Mouse (Mus musculus) spleen, postnatal 36 days (tissue): ENCODE measurements around the gene Prkg1.

Experiments
- DNase-seq, 2 experiments: peaks; one replicate each; pipeline ENCODE4 v3.0.0; 2022; ENCODE audit warnings: low spot score in 2 of 2, mixed read lengths in 1 of 2

Prkg1 gene

GRCm38 (mm10) chr19:31746635-31747034, 18.2 kb downstream of the Prkg1 start:
- DNase-seq: no peak

- DNase-seq: no peak
Observed at GRCm38 (mm10) chr19:31743241-31744045, 21.4 kb downstream of the Prkg1 start.

GRCm38 (mm10) chr19:31714900-31715299, 49.9 kb downstream of the Prkg1 start:
- no peak for DNase-seq

DNA sequence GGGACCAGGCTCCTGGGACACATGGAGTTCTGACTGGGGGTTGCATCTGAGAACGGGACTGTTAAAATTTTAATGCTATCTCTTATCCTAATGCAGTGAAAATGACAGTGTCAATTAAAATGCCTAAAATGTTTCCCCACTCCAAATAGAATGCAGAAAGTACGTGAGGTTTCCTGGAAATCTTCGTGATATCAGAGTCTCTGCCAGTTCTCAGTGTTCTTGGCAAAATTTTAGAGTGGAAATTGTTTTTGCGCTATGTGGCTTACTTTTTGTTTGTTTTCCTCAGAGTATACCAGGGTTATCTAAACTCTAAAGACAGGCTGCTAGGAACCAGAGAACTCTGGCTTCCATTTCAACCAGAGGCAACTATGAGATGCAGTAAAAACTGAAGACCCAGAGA, 50.4 kb downstream of the Prkg1 start:
- DNase-seq: no peak

GRCm38 (mm10) chr19:31713321-31713720, 51.5 kb downstream of the Prkg1 start:
- no peak for DNase-seq

GRCm38 (mm10) chr19:31710336-31710735, 54.5 kb downstream of the Prkg1 start:
- DNase-seq: no peak

- DNase-seq: no peak
Observed at GRCm38 (mm10) chr19:31703991-31704390, 60.8 kb downstream of the Prkg1 start.

- no peak for DNase-seq
Observed at GRCm38 (mm10) chr19:31698916-31699315, 65.9 kb downstream of the Prkg1 start.

DNA sequence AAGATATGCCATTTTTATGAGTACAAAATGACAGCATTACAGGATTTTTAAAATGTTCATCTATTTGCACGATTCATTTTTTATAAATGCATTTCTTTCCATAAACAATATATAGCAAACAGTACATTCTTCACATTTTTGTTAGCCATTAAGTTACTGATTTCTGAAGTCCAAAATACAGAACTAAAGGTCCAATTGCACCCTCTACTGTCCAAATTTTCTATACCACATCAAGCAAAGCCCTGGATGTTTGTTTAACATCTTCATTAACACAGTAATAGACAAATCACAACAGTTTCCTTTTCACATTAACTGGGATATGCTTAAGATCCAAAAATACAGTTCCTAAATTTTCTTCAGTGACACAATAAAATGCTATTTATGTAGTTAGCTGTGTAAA, 84.0 kb downstream of the Prkg1 start:
- DNase-seq: no peak

GRCm38 (mm10) chr19:31678324-31678723, 86.5 kb downstream of the Prkg1 start:
- DNase-seq: no peak

DNA sequence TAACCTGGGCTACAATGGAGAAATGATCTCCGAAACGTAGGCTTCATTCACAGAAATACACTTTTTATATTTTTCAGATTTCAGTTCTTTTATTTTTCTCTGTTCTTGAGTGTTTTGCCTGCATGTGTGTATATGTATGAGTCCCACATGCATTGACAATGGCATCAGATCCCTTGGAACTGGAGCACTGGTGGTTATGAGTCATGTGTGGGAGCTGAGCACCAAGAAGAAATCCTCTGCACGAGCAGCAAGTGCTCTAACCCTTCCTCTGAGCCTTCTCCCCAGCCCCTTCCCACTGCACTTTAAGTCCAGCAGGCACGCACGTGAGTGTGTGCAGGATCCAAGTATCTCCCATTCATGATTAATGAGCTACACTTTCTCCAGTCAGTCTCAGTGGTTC, 93.1 kb downstream of the Prkg1 start:
- DNase-seq: no peak

DNA sequence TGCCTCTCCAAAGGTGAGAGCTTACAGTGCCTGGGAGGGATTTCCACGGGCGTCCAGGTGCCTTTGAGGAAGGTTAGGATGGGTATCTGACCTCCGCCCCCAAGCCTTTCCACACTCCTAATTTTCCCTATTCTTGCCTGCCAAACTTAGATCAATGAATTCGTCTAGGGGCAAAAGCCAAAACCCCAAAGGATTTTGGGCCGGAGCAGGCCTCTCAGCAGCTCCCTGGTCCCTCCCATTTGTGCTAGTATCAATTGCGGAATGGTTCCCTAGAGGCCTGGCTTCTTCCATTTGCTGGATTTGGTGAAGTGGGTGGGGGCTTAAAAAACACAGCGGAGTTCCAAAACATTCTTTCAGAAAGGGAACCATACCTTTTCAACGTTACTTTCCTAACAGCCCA, 99.8 kb downstream of the Prkg1 start:
- DNase-seq: no peak

DNA sequence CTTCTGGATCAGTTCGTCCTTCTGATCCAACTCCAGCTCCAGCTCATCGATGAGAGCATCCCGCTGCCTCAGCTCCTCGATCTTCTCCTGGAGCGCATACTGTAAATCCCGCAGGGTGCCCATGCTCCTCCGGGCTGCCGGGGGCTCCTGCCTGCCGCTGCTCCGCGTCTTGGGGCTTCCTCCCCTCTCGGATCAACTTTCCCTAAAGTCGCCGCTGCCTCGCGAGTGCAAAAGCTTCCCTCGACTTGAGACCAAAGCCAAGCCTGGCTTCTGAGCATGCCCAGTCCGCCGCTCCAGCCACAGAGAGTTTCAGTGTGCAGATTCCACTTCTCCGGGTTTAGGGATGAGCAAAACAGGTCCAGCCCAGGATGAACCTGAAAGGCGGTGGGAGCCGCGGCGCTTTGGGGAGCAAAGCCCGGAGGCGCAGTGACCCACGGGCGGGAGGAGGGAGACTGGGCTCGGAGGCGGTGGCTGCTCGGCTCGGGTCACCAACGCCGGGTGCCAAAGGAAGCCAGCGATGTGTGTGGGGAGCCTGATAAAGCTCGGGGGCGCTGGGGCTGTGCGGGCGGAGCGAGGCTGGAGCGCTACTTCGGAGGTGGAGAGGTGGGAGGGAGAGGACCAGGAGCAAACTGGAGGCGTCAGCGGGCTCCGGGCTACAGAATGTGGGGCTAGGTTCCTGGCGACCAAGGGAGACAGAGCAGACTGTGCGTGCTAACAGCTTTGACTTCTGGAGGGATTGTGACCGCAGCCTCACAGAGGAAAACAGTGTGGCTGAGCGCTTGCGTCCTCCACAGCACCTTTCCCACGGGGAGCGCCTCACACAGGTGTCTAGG, 100.5 kb downstream of the Prkg1 start:
- DNase-seq: no peak

- DNase-seq: no peak
Observed at GRCm38 (mm10) chr19:31663437-31664158, 101.2 kb downstream of the Prkg1 start.

DNA sequence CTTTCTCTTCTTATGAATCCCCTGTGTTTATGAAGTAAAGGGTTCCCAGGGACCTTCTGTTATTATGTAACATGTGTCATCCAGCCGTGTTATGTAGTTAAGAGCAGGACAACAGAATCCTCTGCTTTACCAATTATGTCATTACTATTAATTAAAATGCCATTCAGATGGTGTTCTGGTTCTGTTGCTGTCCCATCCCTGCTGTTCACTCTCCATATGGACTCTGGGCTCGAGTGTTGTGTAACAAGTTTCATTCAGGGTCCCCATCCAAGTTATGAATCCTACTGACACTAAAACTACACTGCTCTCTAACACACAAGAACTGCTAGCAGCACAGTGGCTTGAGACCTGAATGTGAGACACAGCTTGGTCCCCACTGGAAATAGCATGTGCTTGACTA, 102.0 kb downstream of the Prkg1 start:
- no peak for DNase-seq

- DNase-seq: no peak
Observed at GRCm38 (mm10) chr19:31658751-31659397, 106.0 kb downstream of the Prkg1 start.

GRCm38 (mm10) chr19:31656256-31656655, 108.6 kb downstream of the Prkg1 start:
- DNase-seq: no peak

GRCm38 (mm10) chr19:31655826-31656225, 109.0 kb downstream of the Prkg1 start:
- no peak for DNase-seq

DNA sequence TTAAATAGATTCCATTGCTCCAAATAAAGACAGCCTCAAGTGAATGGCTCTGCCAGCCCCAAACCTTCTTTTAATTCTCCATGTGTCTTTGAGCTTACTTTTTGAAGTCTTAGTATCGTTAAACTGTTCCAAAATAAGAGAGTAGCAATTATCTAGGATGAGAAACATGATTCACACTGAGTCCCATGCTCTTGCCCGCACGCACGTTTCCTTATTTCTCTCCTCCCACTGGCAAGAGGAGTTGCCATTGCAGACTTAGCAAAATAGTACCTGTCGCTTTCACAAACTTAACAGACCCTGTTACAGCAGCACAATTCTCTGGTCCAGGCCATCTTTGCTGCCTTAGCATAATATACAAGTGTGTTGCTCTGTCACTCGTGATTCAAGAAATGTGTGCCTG, 110.8 kb downstream of the Prkg1 start:
- no peak for DNase-seq

DNA sequence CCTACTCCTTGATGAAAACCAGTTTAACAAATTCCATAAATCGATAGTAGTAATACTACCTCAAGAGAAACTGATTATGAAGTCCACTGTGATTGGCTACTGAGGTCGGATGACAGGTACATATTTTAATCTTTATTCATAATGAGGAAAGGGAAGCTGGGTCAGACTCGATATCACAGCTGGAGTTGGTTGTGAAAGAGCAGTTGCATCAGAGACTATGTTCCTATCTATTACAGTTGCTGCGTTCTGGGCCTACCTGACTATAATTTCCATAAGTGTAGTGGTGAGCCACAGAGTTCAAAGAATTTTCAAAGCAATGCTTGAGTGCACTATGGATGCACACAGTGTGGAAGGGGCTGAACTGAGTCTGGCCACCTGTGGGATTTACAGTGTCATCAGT, 114.4 kb downstream of the Prkg1 start:
- DNase-seq: no peak

GRCm38 (mm10) chr19:31647492-31647891, 117.3 kb downstream of the Prkg1 start:
- no peak for DNase-seq
